Mouse (Mus musculus) bone marrow macrophage, adult 2 months (primary cell): ENCODE results near the gene Rbp1.

Source experiments
- CTCF ChIP-seq: IDR thresholded peaks from 2 replicates; pipeline ENCODE4 v1.5.1; 2012; ENCODE audit warnings: low read depth, mild to moderate bottlenecking, low read length, moderate library complexity
- POLR2A ChIP-seq: IDR thresholded peaks from 2 replicates; pipeline ENCODE4 v1.6.1; 2012; ENCODE audit warnings: mild to moderate bottlenecking, low read depth, low read length, borderline replicate concordance

- TF ChIP-seq CTCF, result peak; percentile 59
- TF ChIP-seq POLR2A, result no peak
Observed at GRCm38 (mm10) chr9:98409137-98409536, 13.6 kb upstream of the Rbp1 start.
